Mouse (Mus musculus) limb, embryonic 10.5 days (tissue): ENCODE measurements around the gene Sgk1. TPM values are rescaled to one million over a fixed set of nuclear protein-coding genes. Genes with fewer than 3 reads are reported as not detected.
A peak's percentile ranks its signal among the peaks of the same experiment; 100 is the strongest.
"Not testable (repeated sequence)": the region's sequence is repeated elsewhere in the genome, so short reads cannot be mapped to it uniquely, and the experiment has no call there.

Experiments used
- DNase-seq: peaks from one replicate; pipeline ENCODE4 v3.0.0-alpha.2; 2017; ENCODE audit warnings: low spot score
- H3K27ac ChIP-seq: fragments of 300-500 bp; sonication (generic); 2 replicates; pipeline ENCODE4 v1.5.1; 2016; ENCODE audit warnings: mild to moderate bottlenecking
- H3K27me3 ChIP-seq: fragments of 300-500 bp; sonication (generic); 2 replicates; pipeline ENCODE4 v1.6.1; 2016; ENCODE audit warnings: low read depth, mild to moderate bottlenecking; ENCODE audit not compliant: poor library complexity, severe bottlenecking
- H3K36me3 ChIP-seq: fragments of 300-500 bp; sonication (generic); 2 replicates; pipeline ENCODE4 v1.6.1; 2016; ENCODE audit warnings: mild to moderate bottlenecking, moderate library complexity
- H3K4me1 ChIP-seq: fragments of 300-500 bp; sonication (generic); 2 replicates; pipeline ENCODE4 v1.6.1; 2016
- H3K4me3 ChIP-seq: fragments of 300-500 bp; sonication (generic); 2 replicates; pipeline ENCODE4 v1.5.1; 2016; ENCODE audit warnings: mild to moderate bottlenecking, moderate library complexity
- H3K9me3 ChIP-seq: fragments of 300-500 bp; sonication (generic); replicated peaks from 2 replicates; pipeline ENCODE4 v1.6.1; 2016; ENCODE audit warnings: mild to moderate bottlenecking
- WGBS: fragments of 180-500 bp; shearing (Covaris S2); methylation state at CpG from one replicate; pipeline ENCODE4 v1.1.7; 2016; 5-methylcytosine and 5-hydroxymethylcytosine counted together
- polyA plus RNA-seq: library from polyadenylated mRNA; unstranded; fragments of >200 nt; fragmentation: Nextera tagmentation; extraction: Ambion mirVana; gene quantifications from 2 replicates; pipeline ENCODE4 v1.2.1, GENCODE M21; 2016

The Sgk1 gene
- polyA plus RNA-seq, 1 experiment from 2014 or later = 13.0 TPM

- Histone ChIP-seq H3K36me3 (no peaks in the 10 kb centered on the region), H3K4me3 (no peak overlapping the region), H3K27me3 (no peaks in the 10 kb centered on the region), H3K9me3 (no peaks in the 10 kb centered on the region), H3K27ac (no peak overlapping the region), H3K4me1 (no peaks in the 10 kb centered on the region)
- 49% methylated on average over 4 of the region's 4 CpGs for WGBS
- DNase-seq = no peak
Measured at GRCm38 (mm10) chr10:22007802-22008172, 125.8 kb downstream of the Sgk1 start.

GRCm38 (mm10) chr10:22010088-22010818, 128.3 kb downstream of the Sgk1 start:
- H3K4me3 ChIP-seq = no peak overlapping the region
- DNase-seq = peak; percentile 83
- no peaks in the 10 kb centered on the region for H3K27me3 ChIP-seq
- no peaks in the 10 kb centered on the region for H3K4me1 ChIP-seq
- no peak overlapping the region; the same call in 1 of the 2 replicates for H3K27ac ChIP-seq
- H3K36me3 ChIP-seq = no peaks in the 10 kb centered on the region
- 40% methylated on average over 19 of the region's 19 CpGs for WGBS
- H3K9me3 ChIP-seq = no peaks in the 10 kb centered on the region

- no peak for DNase-seq
Measured at GRCm38 (mm10) chr10:22017469-22018159, 135.6 kb downstream of the Sgk1 start.

GRCm38 (mm10) chr10:22018618-22019017, 136.6 kb downstream of the Sgk1 start:
- Histone ChIP-seq H3K27me3 (no peaks in the 10 kb centered on the region), H3K9me3 (no peaks in the 10 kb centered on the region), H3K4me1 (no peaks in the 10 kb centered on the region), H3K36me3 (no peaks in the 10 kb centered on the region), H3K27ac (no peak overlapping the region), H3K4me3 (no peak overlapping the region)
- 96% methylated on average over 4 of the region's 4 CpGs for whole genome bisulfite sequencing
- DNase-seq = no peak

More at GRCm38 (mm10) chr10:22017469-22018159, 135.6 kb downstream of the Sgk1 start:
- Histone ChIP-seq H3K4me3 (no peak overlapping the region), H3K36me3 (no peaks in the 10 kb centered on the region), H3K27me3 (no peaks in the 10 kb centered on the region), H3K4me1 (no peaks in the 10 kb centered on the region), H3K9me3 (no peaks in the 10 kb centered on the region), H3K27ac (no peak overlapping the region)
- 84% methylated on average over 16 of the region's 16 CpGs for WGBS

- no peak overlapping the region for H3K4me3 ChIP-seq
- no peaks in the 10 kb centered on the region for H3K36me3 ChIP-seq
- WGBS = 13% methylated on average over 9 of the region's 9 CpGs
- no peaks in the 10 kb centered on the region for H3K4me1 ChIP-seq
- H3K27ac ChIP-seq = no peak overlapping the region
- no peaks in the 10 kb centered on the region for H3K9me3 ChIP-seq
- no peak for DNase-seq
- H3K27me3 ChIP-seq = no peaks in the 10 kb centered on the region
Measured at GRCm38 (mm10) chr10:22034303-22034702, 152.3 kb downstream of the Sgk1 start.

GRCm38 (mm10) chr10:22036256-22036655, 154.3 kb downstream of the Sgk1 start:
- H3K9me3 ChIP-seq, H3K27ac ChIP-seq, H3K4me3 ChIP-seq, H3K36me3 ChIP-seq, H3K4me1 ChIP-seq, H3K27me3 ChIP-seq: not testable (repeated sequence)
- DNase-seq = peak; percentile 52
- WGBS = 14% methylated on average over 3 of the region's 3 CpGs

Other genes starting within 250 kb of the Sgk1 start
- not detected in 2 replicates for gene 4930444G20Rik, start 185.9 kb downstream of the Sgk1 start, polyA plus RNA-seq